Mouse (Mus musculus): Measurements from ENCODE around the gene Ganab.
A peak's percentile ranks its signal among the peaks of the same experiment; 100 is the strongest.
"Not testable (repeated sequence)": the region's sequence is repeated elsewhere in the genome, so short reads cannot be mapped to it uniquely, and the experiment has no call there.

Ganab gene

DNA sequence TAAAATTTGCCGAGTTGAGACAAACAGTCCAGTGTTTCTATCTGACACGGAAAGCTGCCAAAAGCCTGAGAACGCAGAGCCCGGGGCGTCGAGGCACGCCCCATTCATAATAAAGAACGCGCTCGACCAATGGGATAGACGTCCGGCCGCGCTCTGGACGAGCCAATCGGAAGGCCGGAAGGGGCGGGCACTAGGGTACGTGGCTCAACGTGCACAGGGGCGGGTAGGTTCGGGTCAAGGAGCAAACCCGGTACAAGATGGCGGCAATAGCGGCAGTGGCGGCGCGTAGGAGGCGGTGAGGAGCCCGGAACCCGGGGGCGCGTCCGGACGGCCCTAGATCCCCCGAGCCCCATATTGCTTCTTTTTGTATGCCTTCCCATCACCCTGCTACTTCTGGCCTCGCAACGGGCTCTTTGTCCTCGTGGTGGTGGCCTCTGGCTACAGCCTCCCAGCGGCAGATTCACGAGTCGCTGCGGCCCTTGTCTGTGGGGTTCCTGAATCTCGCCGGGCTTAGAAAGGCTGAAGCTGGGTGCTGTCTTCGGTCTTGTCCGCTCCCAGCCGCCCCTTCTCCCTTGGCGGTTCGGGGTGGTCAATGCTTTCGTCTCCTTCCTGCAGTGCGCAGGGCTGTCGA lies at the start of gene Ganab:
TSS of gene Ganab (plus strand) at position 207 of the 631 bp plus-strand sequence.
- no peak for DNase-seq (ENCODE audit: extremely low read depth, low read depth, low spot score)

DNA sequence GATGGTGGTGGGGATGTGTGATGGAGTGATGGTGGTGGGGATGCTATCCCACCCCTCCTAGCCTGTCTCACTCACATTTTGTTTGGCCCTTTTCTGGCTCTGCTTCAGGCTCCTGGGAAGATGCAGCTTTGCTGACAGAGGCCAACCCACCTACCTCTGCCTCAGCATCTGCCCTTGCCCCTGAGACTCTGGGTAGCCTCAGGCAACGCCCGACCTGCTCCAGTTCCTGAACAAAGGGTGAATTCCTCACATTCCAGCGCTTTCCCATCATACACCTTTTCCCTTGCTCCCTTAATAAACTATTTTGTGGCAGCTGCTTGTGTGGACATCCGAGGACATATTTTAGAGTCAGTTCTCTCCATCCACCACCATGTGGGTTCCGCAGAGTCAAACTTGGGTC lies 49.5 kb upstream of the Ganab start:
- no peak for DNase-seq (ENCODE audit: extremely low read depth, low read depth, low spot score)

DNA sequence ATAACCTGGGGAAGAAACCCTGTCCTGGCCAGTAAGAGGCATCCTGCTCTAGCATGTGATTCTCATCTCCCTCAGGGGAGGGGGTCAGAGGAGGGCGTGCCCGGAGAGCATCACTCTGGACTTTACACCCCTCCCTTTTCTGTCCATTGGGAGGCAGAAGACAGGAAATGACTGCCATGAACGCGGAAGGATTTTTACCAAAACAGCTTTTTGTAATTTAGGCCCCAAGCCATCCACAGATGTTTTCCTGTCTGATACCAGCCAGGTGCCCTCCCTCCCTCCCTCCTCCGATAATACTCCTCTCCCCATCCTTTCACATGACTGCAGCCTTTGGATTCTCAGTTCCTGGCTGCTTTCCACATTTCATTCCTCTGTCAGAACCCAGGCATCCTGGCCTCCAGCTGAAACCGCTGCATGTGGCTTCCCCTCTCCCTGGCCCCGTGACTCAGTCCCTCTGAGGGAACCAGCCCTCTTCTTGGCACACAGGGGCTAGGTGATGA lies 47.4 kb upstream of the Ganab start, which contains the start of gene Lrrn4cl:
TSS of gene Lrrn4cl (plus strand) at position 367 of the 500 bp plus-strand sequence.
- no peak for DNase-seq (ENCODE audit: extremely low read depth, low read depth, low spot score)

DNA sequence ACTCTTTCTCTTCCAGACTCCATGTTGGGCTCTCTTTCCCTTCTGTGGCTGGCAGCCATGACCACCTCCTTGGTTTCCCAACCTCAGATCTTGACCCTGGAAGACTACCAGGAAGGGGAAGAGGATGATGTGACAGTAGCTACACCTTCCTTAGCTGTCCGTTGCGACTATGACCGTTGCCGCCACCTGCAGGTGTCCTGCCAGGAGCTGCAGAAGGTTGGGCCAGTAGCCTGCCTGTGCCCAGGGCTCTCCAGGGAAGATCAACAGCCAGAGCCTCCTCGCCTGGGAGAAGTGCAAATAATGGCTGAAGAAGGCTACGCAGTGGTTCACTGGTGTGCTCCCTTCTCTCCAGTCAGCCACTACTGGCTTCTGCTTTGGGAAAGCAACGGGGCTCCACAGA lies 46.2 kb upstream of the Ganab start:
- DNase-seq (ENCODE audit: extremely low read depth, low read depth, low spot score): no peak

DNA sequence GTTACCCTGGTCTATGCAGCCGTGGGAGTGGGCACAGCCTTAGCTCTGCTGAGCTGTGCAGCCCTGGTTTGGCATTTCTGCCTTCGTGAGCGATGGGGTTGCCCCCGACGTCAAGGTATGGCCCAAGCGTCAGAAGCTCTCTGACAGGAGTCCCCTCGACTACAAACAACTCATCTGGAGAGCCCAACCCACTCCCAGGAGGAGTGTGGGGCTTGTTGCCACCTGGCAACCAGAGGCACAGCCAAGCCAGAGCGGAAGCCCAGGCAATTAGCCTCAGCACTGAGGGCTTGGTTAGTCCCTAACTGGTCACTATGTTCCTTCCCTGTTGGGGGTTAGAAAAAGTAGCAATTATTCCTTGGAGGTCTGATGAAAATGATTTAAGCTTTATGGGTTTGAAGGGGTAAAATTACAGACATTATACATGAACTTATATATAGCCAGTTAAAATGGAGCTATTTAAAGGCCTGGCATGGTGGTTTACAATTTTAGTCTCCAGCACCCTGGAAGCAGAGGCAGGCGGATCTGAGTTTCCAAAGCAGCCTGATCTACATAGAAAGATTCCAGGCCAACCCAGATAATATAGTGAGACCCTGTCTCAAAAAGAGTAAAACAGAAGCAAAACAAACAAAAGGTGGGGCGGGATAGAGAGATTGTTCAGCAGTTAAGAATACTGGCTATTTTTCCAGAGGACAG lies 45.5 kb upstream of the Ganab start:
- DNase-seq (ENCODE audit: extremely low read depth, low read depth, low spot score): no peak

DNA sequence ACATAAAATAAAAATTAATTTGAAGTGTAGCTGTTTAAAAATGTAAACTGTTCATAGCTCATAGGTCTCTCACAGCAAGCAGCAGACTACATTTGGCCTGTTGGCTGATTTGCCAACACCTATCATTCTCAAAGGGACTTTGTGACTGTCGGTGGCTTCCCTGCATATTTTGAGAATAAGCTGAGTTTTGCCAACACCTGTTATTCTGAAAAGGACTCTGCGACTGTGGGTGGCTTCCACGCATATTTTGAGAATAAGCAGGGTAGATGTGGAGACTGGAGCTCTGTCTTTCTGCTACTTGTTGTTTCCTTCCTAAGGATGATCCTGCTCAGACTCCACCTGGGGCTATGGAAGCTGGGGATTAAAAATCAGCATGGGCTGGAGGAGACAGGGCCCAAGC lies 44.8 kb upstream of the Ganab start:
- DNase-seq (ENCODE audit: extremely low read depth, low read depth, low spot score): no peak

DNA sequence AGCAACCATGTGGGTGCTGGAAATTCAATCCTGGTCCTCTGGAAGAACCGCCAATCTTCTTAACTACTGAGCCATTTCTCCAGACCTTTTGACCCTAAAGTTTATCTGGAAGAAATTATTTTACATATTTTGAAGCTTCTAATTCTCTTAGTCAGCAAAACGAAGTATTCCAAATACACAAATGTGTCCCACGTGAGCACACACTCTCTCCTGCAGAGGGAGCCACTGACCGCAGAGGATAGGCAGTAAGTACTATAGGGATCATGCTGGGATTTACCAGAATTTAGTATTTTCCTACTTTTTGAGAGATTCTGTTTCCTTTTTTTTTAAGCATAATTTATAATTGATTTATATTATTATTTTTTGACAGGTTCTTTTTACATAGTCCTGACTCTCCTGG lies 40.2 kb upstream of the Ganab start:
- DNase-seq (ENCODE audit: extremely low read depth, low read depth, low spot score): no peak

DNA sequence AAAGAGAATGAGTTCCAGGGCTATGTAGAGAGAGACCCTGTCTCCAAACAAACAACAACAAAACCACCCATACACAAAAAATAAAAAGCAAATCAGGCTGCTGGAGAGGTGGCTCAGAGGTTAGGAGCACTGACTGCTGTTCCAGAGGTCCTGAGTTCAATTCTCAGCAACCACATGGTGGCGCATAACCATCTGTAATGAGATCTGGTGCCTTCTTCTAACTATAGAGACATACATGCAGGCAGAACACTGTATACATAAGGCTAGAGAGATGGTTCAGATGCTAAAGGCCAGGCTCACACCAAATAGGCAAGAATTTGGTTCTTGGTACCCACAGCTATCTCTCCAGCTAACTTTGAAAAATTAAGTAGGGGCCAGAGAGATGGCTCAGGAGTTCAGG lies 38.9 kb upstream of the Ganab start:
- no peak for DNase-seq (ENCODE audit: extremely low read depth, low read depth, low spot score)

DNA sequence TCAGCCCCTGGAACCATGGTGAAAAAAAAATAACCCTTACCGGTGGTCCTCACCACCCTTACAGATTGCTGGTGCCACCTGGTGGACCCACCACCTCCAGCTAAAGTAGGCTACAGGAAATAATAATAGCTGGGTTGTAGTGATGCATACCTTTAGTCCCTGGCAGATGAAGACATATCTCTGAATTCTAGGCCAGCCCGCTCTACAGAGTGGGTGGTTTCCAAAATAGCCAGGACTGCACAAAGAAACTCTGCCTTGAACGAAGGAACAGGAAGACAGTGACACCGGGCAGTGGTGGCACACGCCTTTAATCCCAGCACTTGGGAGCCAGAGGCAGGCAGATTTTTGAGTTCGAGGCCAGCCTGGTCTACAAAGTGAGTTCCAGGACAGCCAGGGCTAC lies 33.6 kb upstream of the Ganab start:
- DNase-seq (ENCODE audit: extremely low read depth, low read depth, low spot score): no peak

DNA sequence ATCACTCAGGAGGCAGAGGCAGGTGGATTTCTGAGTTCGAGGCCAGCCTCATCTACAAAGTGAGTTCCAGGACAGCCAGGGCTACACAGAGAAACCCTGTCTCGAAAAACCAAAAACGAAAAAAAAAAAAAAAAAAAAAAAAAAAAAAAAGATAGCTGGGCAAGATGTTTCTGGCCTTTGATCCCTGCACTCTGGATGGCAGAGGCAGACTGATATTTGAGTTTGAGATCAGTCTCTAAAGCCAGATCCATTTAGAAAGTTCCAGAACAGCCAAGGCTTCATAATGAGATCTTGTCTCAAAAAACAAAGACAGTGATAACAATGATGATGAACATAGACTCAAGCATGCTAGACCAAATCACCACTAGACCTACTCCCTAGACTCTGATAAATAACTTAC lies 27.5 kb upstream of the Ganab start:
- DNase-seq (ENCODE audit: extremely low read depth, low read depth, low spot score): not testable (repeated sequence)

DNA sequence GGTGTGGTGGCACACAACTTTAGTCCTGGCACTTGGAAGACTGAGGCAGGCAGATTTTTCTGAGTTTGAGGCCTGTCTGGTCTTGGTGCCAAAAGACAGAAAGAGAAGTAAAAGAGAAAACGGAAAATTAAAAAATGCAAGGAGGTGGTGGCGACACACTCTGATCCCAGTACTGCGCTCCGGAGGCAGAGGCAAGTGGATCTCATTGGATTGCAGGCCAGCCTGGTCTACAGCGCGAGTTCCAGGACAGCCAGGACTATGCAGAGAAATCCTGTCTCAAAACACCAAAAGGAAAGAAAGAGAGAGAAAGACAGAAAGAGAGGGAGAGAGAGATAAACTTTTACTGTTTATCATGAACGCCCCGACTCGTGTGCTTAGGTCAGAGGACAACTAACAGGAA lies 27.0 kb upstream of the Ganab start:
- DNase-seq (ENCODE audit: extremely low read depth, low read depth, low spot score): no peak

DNA sequence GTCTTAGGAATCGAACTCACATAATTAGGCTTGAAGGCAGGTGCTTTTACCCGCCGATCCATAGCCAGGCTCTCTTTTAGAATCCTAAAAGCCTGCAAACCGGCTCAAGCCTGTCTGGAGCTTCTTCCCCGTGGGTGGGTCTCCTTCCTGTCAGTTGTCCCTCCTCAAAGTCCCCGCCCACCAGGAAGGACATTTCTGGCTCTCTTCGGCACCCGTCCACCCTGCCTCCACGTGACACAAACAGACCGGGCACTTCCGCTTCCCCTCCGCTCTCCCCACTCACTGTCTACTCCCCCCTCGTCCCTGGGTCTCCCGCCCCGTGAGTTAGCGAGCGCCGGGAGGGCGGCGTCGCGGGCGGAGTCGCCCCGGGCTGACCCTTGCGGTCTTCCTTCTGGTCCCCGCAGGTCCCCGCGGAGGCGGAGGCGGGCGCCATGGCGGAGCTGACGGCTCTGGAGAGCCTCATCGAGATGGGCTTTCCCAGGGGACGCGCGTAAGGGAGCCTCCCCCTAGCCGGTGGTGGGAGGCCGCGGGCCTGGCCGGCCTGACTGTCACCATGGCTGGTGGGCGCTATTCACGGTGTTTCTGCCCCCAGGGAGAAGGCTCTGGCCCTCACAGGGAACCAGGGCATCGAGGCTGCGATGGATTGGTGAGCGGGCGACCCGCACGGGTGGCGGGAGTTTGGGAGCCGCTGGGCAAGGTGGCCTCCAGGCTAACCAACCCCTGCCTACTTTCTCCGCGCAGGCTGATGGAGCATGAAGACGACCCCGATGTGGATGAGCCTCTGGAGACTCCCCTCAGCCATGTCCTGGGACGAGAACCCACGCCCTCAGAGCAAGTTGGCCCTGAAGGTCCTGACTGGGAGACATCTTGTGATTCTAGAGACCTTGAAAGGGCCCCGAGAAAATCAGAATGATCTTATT lies 26.3 kb upstream of the Ganab start, which contains the start of gene Ubxn1:
TSS of gene Ubxn1 (plus strand) at position 230 of the 920 bp plus-strand sequence.
- peak; percentile 86 for DNase-seq (ENCODE audit: extremely low read depth, low read depth, low spot score)

DNA sequence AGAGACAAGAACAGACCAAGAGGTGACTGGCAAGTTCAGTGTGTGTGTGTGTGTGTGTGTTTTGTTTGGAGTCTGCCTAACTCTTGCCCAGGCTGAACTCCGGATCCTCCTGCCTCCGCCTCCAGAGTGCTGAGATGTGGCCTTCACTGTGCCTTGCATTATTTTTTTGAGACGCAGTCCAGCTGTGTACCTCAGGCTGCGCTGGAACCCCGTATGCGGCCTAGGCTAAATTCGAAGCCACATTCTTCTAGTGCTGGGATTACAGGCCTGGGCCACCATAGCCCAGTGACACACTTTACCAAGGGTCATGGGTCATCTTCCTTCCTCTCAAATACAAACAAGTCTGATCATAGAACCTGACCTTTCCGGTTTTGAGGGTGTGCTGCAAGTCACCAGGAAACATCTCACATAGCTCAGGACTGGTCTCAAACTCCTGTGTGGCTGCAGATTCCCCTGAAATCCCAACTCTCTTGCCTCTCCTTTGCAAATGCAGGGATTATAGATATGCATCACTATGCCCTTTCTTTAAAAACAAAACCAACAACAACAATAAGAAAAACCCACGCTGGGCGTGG lies 25.5 kb upstream of the Ganab start:
- DNase-seq (ENCODE audit: extremely low read depth, low read depth, low spot score): no peak

DNA sequence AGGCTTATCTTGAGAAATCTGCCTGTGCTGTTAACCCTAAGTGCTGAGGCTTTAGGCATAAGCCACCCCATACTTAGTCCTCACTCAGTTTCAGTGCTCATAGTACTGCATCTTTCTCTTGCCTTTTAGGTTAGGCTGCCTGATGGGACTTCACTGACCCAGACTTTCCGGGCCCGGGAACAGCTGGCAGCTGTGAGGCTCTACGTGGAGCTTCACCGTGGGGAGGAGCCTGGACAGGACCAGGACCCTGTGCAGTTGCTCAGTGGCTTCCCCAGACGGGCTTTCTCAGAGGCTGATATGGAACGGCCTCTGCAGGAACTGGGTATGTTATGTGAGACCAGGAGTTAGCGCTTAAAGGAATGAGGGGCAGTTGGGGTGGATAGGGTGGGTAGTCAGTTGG lies 22.8 kb upstream of the Ganab start:
- DNase-seq (ENCODE audit: extremely low read depth, low read depth, low spot score): no peak

DNA sequence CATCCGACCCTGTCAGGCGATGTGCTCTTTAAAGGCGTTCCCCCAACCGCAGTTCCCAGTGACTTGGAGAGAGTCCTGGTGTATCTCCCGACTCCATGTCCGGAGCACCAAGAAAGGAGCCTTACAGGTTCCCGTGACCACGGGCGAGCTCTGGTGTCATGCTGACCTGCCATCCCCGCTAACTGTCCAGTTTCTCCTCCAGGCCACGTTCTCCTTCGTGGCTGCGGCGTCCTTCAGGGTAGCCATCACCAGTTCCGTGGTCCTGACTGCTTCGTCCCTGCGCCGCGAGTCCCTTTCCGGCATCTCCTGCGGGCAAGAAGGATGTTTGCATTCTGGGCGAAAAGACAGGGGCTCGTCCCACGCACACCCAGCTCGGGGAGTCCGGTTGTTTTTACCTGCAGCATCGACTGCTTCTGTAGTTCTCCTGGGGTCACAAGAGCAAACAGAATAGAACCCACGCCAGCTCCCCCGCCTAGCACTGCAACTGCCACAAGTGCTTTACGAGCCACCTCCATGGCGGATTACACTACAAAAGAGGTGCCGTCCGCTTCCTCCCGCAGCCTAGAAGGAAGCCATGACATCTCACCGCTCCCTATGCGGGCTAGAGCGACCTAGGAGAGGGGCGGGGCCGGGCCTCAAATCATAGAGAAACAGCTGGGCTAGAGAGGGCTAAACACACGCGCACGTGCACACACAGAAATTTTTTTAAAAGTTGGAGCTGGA lies 17.4 kb upstream of the Ganab start, which contains the start of gene Uqcc3:
TSS of gene Uqcc3 (minus strand) at position 613 of the 723 bp plus-strand sequence.
- no peak for DNase-seq (ENCODE audit: extremely low read depth, low read depth, low spot score)

DNA sequence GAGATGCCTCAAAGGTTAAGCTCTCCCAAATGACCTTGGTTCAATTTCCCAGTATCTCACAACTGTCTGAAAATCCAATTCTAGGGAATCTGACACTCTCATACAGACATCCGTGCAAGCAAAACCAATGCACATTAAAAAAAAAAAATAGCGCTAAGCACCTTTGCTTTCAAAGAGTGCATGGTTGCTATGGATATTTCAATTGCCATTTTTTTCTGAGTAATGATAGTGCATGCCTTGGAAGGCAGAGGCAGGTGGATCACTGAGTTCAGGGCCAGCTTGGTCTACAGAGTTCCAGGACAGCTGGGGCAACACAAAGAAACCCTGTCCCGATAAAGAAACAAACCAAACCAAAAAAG lies 16.9 kb upstream of the Ganab start:
- DNase-seq (ENCODE audit: extremely low read depth, low read depth, low spot score): no peak

DNA sequence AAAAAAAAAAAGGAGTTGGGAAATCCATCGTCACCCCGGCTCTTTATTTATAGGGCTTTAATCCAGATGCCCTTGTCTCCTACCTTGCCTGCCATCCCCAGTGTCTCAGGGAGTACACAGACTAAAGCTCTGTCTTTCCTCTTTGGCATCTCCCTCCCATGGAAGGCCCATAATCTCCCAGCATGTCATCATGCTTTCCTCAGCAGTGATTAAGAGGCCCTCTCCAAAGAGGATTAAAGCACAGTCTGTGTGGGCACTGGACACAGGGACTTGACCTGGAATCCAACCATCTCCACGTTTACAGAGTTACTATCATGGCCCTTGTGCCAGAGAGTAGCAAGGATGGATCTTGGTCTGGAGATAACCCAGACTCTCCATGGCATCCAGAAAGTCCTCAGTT lies 14.3 kb upstream of the Ganab start, which contains the start of the genes Lbhd1 and Gm49403:
TSS of gene Lbhd1 (plus strand) at position 117 of the 400 bp plus-strand sequence.
TSS of gene Gm49403 (plus strand) at position 315 of the 400 bp plus-strand sequence.
- DNase-seq (ENCODE audit: extremely low read depth, low read depth, low spot score): no peak

DNA sequence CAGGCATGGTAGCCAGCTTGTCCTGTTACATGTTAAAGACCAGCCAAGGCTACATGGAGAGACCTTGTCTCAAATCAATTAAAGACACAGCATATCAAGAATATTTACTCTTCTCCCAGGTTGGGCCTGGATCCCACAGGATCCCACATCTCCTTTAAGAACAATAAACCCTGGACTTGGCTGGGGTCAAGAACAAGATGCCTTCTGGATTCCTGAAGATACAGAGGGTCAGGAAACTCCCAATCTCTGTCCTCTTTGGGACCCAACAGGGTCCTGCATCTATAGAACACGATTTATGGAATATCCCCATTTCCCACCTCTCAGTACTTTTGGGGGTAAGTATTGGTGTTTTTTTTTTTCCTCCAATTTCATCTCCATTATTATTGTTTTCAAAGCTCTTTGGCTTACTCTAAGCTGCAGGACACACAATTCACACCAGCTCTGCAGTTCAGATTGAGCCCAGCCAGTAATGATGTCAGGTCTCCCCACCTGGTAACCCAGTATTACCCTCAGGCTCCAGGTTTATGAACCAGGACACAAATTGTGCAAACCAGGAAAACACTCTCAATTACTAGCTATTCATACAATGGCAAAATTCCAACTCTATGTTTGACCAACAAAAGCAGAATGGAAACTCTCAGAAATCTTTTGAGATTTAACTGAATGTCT lies 10.8 kb upstream of the Ganab start:
- no peak for DNase-seq (ENCODE audit: extremely low read depth, low read depth, low spot score)

DNA sequence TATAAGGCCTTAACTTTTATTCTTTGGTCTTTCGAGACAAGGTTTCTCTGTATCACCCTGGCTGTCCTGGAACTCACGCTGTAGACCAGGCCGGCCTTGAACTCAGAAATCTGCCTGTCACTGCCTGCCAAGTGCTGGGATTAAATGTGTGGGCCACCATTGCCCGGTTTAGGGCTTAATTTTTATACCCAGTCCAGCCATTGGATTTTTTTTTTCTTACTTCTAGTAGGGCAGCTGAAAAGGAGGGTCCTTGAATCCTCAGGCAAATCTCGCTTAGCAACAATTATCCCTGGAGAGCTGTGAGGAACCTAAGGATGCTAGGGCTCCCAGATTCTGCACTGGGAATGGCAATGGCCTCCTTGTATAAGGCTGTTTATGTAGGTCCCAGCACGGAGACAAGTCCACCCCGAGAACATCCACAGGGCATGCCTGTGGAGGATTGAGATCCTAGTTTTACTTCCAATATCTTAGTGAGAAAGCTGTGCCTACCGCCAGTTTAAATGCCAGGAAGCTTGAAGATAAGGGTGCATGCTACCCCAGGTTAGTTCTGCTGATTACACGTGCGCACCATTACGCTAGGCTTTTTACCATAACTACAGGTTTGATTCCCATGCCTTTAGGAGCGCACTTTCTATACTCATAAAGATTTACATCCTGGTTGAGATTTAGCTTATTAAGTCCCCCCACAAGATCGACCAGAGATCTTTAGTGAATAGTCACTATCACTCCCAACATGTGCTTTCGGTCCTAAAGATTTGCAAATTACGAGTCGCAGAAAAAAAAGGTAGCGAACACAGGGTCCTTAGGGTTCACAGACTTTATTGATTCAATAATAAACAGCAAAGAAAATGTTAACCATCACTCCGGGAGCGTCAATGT lies 10.0 kb upstream of the Ganab start:
- DNase-seq (ENCODE audit: extremely low read depth, low read depth, low spot score): no peak
